Mouse (Mus musculus): ENCODE results near the gene Zfp260. TPM values are rescaled to one million over a fixed set of nuclear protein-coding genes. Genes with fewer than 3 reads are reported as not detected.

Zfp260 gene
- polyA plus RNA-seq, 1 experiment from 2014 or later: 87.8 TPM

DNA sequence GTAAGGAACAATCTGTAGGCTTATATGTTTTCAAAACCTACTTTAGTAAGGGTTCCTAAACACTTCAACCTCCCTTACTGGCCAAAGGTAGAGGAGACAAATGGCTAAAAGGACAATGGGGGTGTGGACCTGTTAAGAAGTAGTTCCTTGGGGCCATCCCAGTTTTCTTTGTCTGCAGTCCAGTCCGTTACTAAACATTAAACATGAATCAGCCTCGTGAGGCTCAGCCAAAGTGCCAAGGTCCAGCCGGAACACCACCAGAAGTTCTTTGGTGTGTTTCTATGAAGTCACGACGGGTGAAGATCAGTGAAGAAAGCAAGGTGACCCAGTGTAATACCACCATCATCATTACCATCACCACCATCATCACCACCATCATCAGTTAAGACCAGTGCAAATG is 52.4 kb downstream of the Zfp260 start:
- H3K9me3 ChIP-seq (ENCODE audit: control insufficient read depth, low read length): peaks cover 6% of the 10 kb centered on the region
- no peaks in the 10 kb centered on the region for H3K36me3 ChIP-seq (ENCODE audit: control insufficient read depth, insufficient read depth, low read length)
- H3K4me3 ChIP-seq (ENCODE audit: low read depth, low read length): no peak overlapping the region
- ATAC-seq (ENCODE audit: low read depth): no peak
- H3K27me3 ChIP-seq (ENCODE audit: control insufficient read depth, insufficient read depth, low read length): no peaks in the 10 kb centered on the region
- no peaks in the 10 kb centered on the region for H3K4me1 ChIP-seq (ENCODE audit: control insufficient read depth, insufficient read depth, low read length)
- H3K9ac ChIP-seq (replicated peaks; ENCODE audit: low read depth, low read length): no peak overlapping the region
- H3K27ac ChIP-seq (ENCODE audit: low read depth, low read length): no peak overlapping the region
- no peak overlapping the region for H3K4me2 ChIP-seq (ENCODE audit: low read depth, low read length)
- WGBS: 91% methylated on average over 5 of the region's 5 CpGs

DNA sequence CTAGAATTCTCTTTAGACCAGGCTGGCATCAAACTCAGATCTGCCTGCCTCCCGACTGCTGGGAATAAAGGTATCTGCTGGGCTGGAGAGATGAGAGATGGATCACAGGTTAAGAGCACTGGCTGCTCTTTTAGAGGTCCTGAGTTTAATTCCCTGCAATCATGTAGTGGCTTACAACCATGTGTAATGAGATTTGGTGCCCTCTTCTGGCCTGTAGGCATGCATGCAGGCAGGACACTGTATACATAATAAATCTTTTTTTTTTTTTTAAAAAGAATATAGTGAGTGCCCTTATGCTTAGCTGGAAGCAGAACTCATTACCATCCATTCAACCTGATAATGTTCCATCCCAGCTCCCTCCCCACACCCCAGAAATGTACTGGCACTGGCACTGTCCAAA is 59.5 kb downstream of the Zfp260 start:
- WGBS: 96% methylated on average over 1 of the region's 1 CpGs
- Histone ChIP-seq H3K36me3 (ENCODE audit: control insufficient read depth, insufficient read depth, low read length) (peaks cover 16% of the 10 kb centered on the region), H3K4me3 (ENCODE audit: low read depth, low read length) (no peak overlapping the region), H3K4me2 (ENCODE audit: low read depth, low read length) (no peak overlapping the region), H3K27me3 (ENCODE audit: control insufficient read depth, insufficient read depth, low read length) (no peaks in the 10 kb centered on the region), H3K9ac (replicated peaks; ENCODE audit: low read depth, low read length) (no peak overlapping the region), H3K9me3 (ENCODE audit: control insufficient read depth, low read length) (peaks cover 18% of the 10 kb centered on the region), H3K4me1 (ENCODE audit: control insufficient read depth, insufficient read depth, low read length) (no peaks in the 10 kb centered on the region), H3K27ac (ENCODE audit: low read depth, low read length) (no peak overlapping the region)
- ATAC-seq (ENCODE audit: low read depth): no peak

DNA sequence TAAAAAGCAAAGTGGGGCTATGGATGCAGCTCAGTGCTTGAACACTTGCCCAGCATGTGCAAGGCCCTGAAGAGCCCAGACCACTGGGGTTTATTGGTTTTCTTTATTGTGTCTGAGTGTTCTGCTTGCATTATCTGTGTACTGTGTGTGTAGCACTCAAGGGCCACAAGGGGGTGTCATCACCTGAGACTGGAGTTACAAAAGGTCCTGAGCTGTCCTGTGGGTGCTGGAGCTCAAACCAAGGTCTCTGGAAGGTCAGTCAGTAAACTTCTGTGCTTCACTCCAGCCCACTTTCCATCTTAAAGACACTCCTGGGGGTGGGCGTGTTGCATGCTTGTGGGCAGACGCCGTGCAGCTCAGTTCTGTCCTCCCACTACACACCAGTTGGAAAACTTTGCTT is 60.9 kb downstream of the Zfp260 start:
- WGBS: 99% methylated on average over 3 of the region's 3 CpGs
- H3K27me3 ChIP-seq (ENCODE audit: control insufficient read depth, insufficient read depth, low read length): no peaks in the 10 kb centered on the region
- no peak overlapping the region for H3K27ac ChIP-seq (ENCODE audit: low read depth, low read length)
- H3K4me2 ChIP-seq (ENCODE audit: low read depth, low read length): no peak overlapping the region
- no peaks in the 10 kb centered on the region for H3K4me1 ChIP-seq (ENCODE audit: control insufficient read depth, insufficient read depth, low read length)
- H3K9me3 ChIP-seq (ENCODE audit: control insufficient read depth, low read length): peaks cover 28% of the 10 kb centered on the region
- ATAC-seq (ENCODE audit: low read depth): no peak
- no peak overlapping the region for H3K9ac ChIP-seq (replicated peaks; ENCODE audit: low read depth, low read length)
- peaks cover 28% of the 10 kb centered on the region for H3K36me3 ChIP-seq (ENCODE audit: control insufficient read depth, insufficient read depth, low read length)
- no peak overlapping the region for H3K4me3 ChIP-seq (ENCODE audit: low read depth, low read length)

Small RNAs within 50 kb of the gene (microRNA-seq; reads per million reads assigned to microRNA genes)
- gene Gm23368: not detected

Other genes with a start within 250 kb of the Zfp260 start
- 13.4 and 16.0 TPM in 2 replicates for gene Zfp940, start 241.1 kb upstream of the Zfp260 start, polyA plus RNA-seq (2014; fragmentation: Nextera tagmentation; extraction: Ambion mirVana)
- gene Zfp420, start 234.8 kb upstream of the Zfp260 start, polyA plus RNA-seq (2014; fragmentation: Nextera tagmentation; extraction: Ambion mirVana): 24.2 and 28.3 TPM in 2 replicates
- gene Zfp27, start 188.2 kb upstream of the Zfp260 start, polyA plus RNA-seq (2014; fragmentation: Nextera tagmentation; extraction: Ambion mirVana): 17.0 and 19.5 TPM in 2 replicates
- gene Zfp383, start 186.6 kb upstream of the Zfp260 start, polyA plus RNA-seq (2014; fragmentation: Nextera tagmentation; extraction: Ambion mirVana): 7.7 and 9.7 TPM in 2 replicates
- 21.2 and 25.3 TPM in 2 replicates for gene Zfp74, start 140.7 kb upstream of the Zfp260 start, polyA plus RNA-seq (2014; fragmentation: Nextera tagmentation; extraction: Ambion mirVana)
- 4.0 and 5.5 TPM in 2 replicates for gene Zfp568, start 110.8 kb upstream of the Zfp260 start, polyA plus RNA-seq (2014; fragmentation: Nextera tagmentation; extraction: Ambion mirVana)
- gene Zfp14, start 43.4 kb upstream of the Zfp260 start, polyA plus RNA-seq (2014; fragmentation: Nextera tagmentation; extraction: Ambion mirVana): 13.4 and 13.7 TPM in 2 replicates
- 10.2 and 11.0 TPM in 2 replicates for gene Zfp82, start 21.9 kb upstream of the Zfp260 start, polyA plus RNA-seq (2014; fragmentation: Nextera tagmentation; extraction: Ambion mirVana)
- 2.1 and 4.3 TPM in 2 replicates for gene Gm26920, start 4.4 kb upstream of the Zfp260 start, polyA plus RNA-seq (2014; fragmentation: Nextera tagmentation; extraction: Ambion mirVana)
- gene Zfp566, start 4.2 kb upstream of the Zfp260 start, polyA plus RNA-seq (2014; fragmentation: Nextera tagmentation; extraction: Ambion mirVana): 13.8 and 17.1 TPM in 2 replicates
- 13.5 and 14.4 TPM in 2 replicates for gene Zfp382, start 27.2 kb downstream of the Zfp260 start, polyA plus RNA-seq (2014; fragmentation: Nextera tagmentation; extraction: Ambion mirVana)
- 9.9 and 17.6 TPM in 2 replicates for gene Zfp146, start 75.0 kb downstream of the Zfp260 start, polyA plus RNA-seq (2014; fragmentation: Nextera tagmentation; extraction: Ambion mirVana)
- gene Cox7a1, start 89.4 kb downstream of the Zfp260 start, polyA plus RNA-seq (2014; fragmentation: Nextera tagmentation; extraction: Ambion mirVana): 4.7 and 5.9 TPM in 2 replicates
- 61.7 and 63.1 TPM in 2 replicates for gene Capns1, start 104.0 kb downstream of the Zfp260 start, polyA plus RNA-seq (2014; fragmentation: Nextera tagmentation; extraction: Ambion mirVana)
- gene Polr2i, start 137.2 kb downstream of the Zfp260 start, polyA plus RNA-seq (2014; fragmentation: Nextera tagmentation; extraction: Ambion mirVana): 176 and 217 TPM in 2 replicates
- 402 and 413 TPM in 2 replicates for gene Tbcb, start 137.5 kb downstream of the Zfp260 start, polyA plus RNA-seq (2014; fragmentation: Nextera tagmentation; extraction: Ambion mirVana)
- not detected in 2 replicates for gene Ovol3, start 140.9 kb downstream of the Zfp260 start, polyA plus RNA-seq (2014; fragmentation: Nextera tagmentation; extraction: Ambion mirVana)
- 0.99 and 1.0 TPM in 2 replicates for gene Thap8, start 185.3 kb downstream of the Zfp260 start, polyA plus RNA-seq (2014; fragmentation: Nextera tagmentation; extraction: Ambion mirVana)
- gene Wdr62, start 185.6 kb downstream of the Zfp260 start, polyA plus RNA-seq (2014; fragmentation: Nextera tagmentation; extraction: Ambion mirVana): 3.1 and 3.7 TPM in 2 replicates
- gene Clip3, start 197.0 kb downstream of the Zfp260 start, polyA plus RNA-seq (2014; fragmentation: Nextera tagmentation; extraction: Ambion mirVana): 115 and 133 TPM in 2 replicates
- 134 and 137 TPM in 2 replicates for gene Alkbh6, start 213.9 kb downstream of the Zfp260 start, polyA plus RNA-seq (2014; fragmentation: Nextera tagmentation; extraction: Ambion mirVana)
- gene Syne4, start 220.0 kb downstream of the Zfp260 start, polyA plus RNA-seq (2014; fragmentation: Nextera tagmentation; extraction: Ambion mirVana): 12.7 and 16.9 TPM in 2 replicates
- not detected in 2 replicates for gene E130208F15Rik, start 227.0 kb downstream of the Zfp260 start, polyA plus RNA-seq (2014; fragmentation: Nextera tagmentation; extraction: Ambion mirVana)
- gene Sdhaf1, start 229.1 kb downstream of the Zfp260 start, polyA plus RNA-seq (2014; fragmentation: Nextera tagmentation; extraction: Ambion mirVana): 16.3 and 20.1 TPM in 2 replicates

Measured in neural tube, embryonic 14.5 days (tissue).